Mouse (Mus musculus): ENCODE measurements around the gene Zfp689. TPM values are rescaled to one million over a fixed set of nuclear protein-coding genes. Genes with fewer than 3 reads are reported as not detected.
"Not testable (repeated sequence)": the region's sequence is repeated elsewhere in the genome, so short reads cannot be mapped to it uniquely, and the experiment has no call there.

The Zfp689 gene
- polyA plus RNA-seq, 1 experiment from 2014 or later = 12.6 TPM

DNA sequence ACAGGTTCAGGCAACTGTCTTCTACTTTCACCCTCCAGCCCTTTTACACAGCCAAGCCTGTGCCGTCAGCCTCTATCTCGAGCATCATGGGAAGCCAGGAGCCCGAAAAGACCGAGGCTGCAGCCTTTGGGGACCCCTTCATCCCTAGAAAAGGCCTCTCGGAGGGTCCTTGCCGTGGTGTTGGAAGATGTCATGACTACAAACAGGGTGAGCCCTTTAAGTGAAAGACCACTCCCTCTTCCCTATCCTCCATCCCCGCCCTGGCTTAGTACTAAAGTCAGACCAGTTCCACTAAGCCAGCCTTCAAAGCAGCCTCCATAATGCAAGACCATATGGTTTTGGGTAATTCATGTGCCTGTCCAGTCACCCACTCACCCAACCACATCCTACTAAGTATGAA, 23.1 kb upstream of the Zfp689 start:
- WGBS = 2% methylated on average over 7 of the region's 7 CpGs
- peaks cover 26% of the 10 kb centered on the region for H3K36me3 ChIP-seq (ENCODE audit: control insufficient read depth, insufficient read depth, low read length)
- no peak for ATAC-seq (ENCODE audit: low FRiP score)

DNA sequence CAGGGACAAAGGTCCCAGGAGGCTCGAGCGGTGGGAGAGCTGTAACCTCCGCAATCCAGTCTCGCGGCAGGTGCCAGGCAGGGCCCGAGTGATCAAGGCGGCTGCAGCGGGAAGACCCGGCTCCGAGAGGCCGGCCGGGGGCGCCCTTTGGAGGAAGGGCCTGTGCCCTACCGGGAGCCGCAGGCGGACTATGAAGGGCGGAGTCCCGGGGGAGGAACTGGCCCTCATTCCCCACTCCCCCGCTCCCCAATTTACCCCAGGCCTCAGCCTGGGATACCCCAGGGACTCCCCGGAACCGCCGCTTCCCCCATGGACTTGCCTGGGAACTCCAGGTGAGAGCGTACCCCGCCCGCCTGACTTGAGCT, 22.7 kb upstream of the Zfp689 start:
- peak overlapping the region; percentile 87 for H3K27ac ChIP-seq (ENCODE audit: low read depth, low read length)
- no peak for DNase-seq (ENCODE audit: low spot score, missing footprints)
- WGBS = 0% methylated on average over 20 of the region's 25 CpGs

More for the DNA sequence above, 23.1 kb upstream of the Zfp689 start:
- DNase-seq (ENCODE audit: low spot score, missing footprints) = peak; percentile 92
- no peaks in the 10 kb centered on the region for H3K27me3 ChIP-seq (ENCODE audit: control insufficient read depth, insufficient read depth, low read length)
- H3K9me3 ChIP-seq (ENCODE audit: control insufficient read depth, low read length) = no peaks in the 10 kb centered on the region
- H3K4me1 ChIP-seq (ENCODE audit: control insufficient read depth, insufficient read depth, low read length) = peaks cover 8% of the 10 kb centered on the region
- H3K4me2 ChIP-seq = peak overlapping the region; percentile 88
- peak overlapping the region; percentile 82 for H3K9ac ChIP-seq (ENCODE audit: low read length)
- peak overlapping the region; percentile 87 for H3K27ac ChIP-seq (ENCODE audit: low read depth, low read length)
- H3K4me3 ChIP-seq (ENCODE audit: low read depth, low read length) = peak overlapping the region; percentile 72

DNA sequence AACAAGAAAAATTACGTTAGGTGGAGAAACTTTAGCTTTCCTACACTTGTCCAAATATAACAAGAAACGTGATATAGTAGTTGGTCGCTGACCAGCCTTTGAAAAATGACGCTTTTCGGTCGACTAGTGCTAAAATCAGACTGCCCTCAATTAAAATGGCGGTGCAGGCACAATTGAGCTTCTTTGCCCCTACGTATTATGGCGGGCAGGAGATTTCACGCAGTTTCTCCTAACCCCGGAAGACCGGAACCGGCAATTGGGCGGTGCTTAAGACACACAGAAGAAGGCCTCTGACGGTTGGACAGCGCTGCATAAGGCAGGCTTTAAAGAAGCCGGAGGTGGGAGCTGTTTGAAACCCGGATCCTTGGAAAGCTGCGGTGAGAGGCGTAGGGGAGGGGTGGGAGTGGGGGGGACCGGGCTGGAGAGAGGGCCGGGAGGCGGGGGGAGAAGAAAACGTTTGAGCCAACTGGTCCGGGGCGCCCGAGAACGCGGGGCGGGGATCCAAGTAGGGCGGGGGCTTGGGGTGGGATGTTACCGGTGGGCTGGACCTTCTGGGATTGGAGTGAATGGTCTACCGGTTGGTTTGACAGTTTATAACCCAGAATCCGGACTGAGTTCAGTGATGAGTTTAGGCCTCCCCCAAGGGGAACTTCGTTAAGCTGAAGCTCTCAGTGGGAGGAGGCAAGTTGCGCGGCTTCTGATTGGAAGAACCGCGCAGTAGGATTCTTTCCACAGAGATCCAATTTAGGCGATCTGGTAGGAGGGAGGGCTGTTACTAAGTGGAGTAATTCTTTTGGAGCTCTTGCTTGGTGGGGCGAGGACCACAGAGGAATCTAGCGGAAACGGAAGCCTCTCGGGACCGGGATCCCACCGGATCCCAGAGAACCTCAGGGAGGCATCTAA, 22.0 kb upstream of the Zfp689 start:
- peak; percentile 98 for DNase-seq (ENCODE audit: low spot score, missing footprints)
- peak overlapping the region; percentile 72 for H3K4me3 ChIP-seq (ENCODE audit: low read depth, low read length)
- under 1% methylated on average over 43 of the region's 46 CpGs for WGBS
- H3K4me2 ChIP-seq = peak overlapping the region; percentile 88
- H3K4me1 ChIP-seq (ENCODE audit: control insufficient read depth, insufficient read depth, low read length) = peaks cover 8% of the 10 kb centered on the region
- H3K36me3 ChIP-seq (ENCODE audit: control insufficient read depth, insufficient read depth, low read length) = peaks cover 27% of the 10 kb centered on the region
- peak; percentile 93 for ATAC-seq (ENCODE audit: low FRiP score)
- peak overlapping the region; percentile 87 for H3K27ac ChIP-seq (ENCODE audit: low read depth, low read length)
- no peaks in the 10 kb centered on the region for H3K27me3 ChIP-seq (ENCODE audit: control insufficient read depth, insufficient read depth, low read length)
- no peaks in the 10 kb centered on the region for H3K9me3 ChIP-seq (ENCODE audit: control insufficient read depth, low read length)
- H3K9ac ChIP-seq (ENCODE audit: low read length) = peak overlapping the region; percentile 82

More for the DNA sequence above, 22.7 kb upstream of the Zfp689 start:
- Histone ChIP-seq H3K4me3 (ENCODE audit: low read depth, low read length) (peak overlapping the region; percentile 72), H3K9me3 (ENCODE audit: control insufficient read depth, low read length) (no peaks in the 10 kb centered on the region), H3K4me1 (ENCODE audit: control insufficient read depth, insufficient read depth, low read length) (peaks cover 8% of the 10 kb centered on the region), H3K36me3 (ENCODE audit: control insufficient read depth, insufficient read depth, low read length) (peaks cover 28% of the 10 kb centered on the region), H3K27me3 (ENCODE audit: control insufficient read depth, insufficient read depth, low read length) (no peaks in the 10 kb centered on the region), H3K4me2 (peak overlapping the region; percentile 88), H3K9ac (ENCODE audit: low read length) (peak overlapping the region; percentile 82)
- peak; percentile 54 for ATAC-seq (ENCODE audit: low FRiP score)

DNA sequence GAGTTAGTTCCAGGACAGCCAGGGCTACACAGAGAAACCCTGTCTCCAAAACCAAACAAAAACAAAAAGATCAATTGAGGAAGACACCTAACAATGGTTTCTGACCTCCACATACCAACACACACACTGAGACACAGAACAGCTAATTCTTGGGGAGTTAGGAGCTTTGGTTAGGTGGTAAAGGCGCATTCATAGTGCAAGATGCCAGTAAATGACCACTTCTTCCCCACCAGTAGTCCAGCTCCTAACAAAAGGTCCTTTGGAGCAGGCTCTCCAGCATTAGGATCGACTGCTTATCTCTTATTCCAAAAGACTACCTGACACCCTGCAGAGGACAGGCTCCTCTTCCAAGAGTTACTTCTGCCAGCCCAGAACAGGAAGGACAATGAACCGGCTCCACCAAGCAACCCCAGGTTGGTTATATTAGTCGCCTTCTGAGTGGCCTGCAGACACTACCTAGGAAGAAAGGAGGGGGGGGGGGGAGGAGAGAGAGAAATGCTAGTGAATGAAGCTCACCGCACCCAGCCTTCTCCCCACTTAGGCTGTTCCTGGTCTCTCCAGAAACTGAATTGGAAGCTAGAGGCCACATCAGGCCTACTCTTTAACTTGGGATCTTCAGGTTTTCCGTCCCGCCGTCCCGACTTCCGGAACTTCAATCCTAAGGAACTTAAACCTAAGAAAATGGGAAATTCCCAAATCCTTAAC, 21.2 kb upstream of the Zfp689 start:
- ATAC-seq (ENCODE audit: low FRiP score) (peak; percentile 12; the same call in 1 of the 2 replicates), DNase-seq (ENCODE audit: low spot score, missing footprints) (peak; percentile 94)
- H3K27ac ChIP-seq (ENCODE audit: low read depth, low read length) = peak overlapping the region; percentile 87
- no peaks in the 10 kb centered on the region for H3K27me3 ChIP-seq (ENCODE audit: control insufficient read depth, insufficient read depth, low read length)
- peak overlapping the region; percentile 72 for H3K4me3 ChIP-seq (ENCODE audit: low read depth, low read length)
- WGBS = 7% methylated on average over 10 of the region's 10 CpGs
- H3K9me3 ChIP-seq (ENCODE audit: control insufficient read depth, low read length) = no peaks in the 10 kb centered on the region
- peak overlapping the region; percentile 82 for H3K9ac ChIP-seq (ENCODE audit: low read length)
- H3K36me3 ChIP-seq (ENCODE audit: control insufficient read depth, insufficient read depth, low read length) = peaks cover 20% of the 10 kb centered on the region
- peaks cover 8% of the 10 kb centered on the region for H3K4me1 ChIP-seq (ENCODE audit: control insufficient read depth, insufficient read depth, low read length)
- H3K4me2 ChIP-seq = peak overlapping the region; percentile 88

DNA sequence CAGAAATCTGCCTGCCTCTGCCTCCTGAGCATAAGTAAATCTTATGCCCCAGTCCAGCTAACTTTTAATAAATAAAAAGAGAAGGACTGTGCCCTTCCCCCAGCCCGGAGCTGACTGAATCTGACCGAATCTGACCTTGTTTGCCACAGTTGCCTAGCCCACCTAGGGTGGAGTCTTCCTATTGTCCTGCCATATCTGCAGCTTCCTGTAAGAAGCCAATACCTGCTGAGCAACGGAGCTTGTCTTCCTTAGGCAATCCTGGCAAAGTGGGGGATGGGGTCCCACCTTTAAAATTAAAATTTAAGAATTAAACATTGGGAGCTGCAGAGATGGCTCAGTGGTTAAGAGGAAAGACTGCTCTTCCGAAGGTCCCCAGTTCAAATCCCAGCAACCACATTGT, 17.6 kb upstream of the Zfp689 start:
- Histone ChIP-seq H3K4me1 (ENCODE audit: control insufficient read depth, insufficient read depth, low read length) (no peaks in the 10 kb centered on the region), H3K9ac (ENCODE audit: low read length) (no peak overlapping the region), H3K4me2 (no peak overlapping the region), H3K36me3 (ENCODE audit: control insufficient read depth, insufficient read depth, low read length) (peaks cover 10% of the 10 kb centered on the region), H3K27ac (ENCODE audit: low read depth, low read length) (no peak overlapping the region), H3K27me3 (ENCODE audit: control insufficient read depth, insufficient read depth, low read length) (no peaks in the 10 kb centered on the region), H3K4me3 (ENCODE audit: low read depth, low read length) (no peak overlapping the region), H3K9me3 (ENCODE audit: control insufficient read depth, low read length) (no peaks in the 10 kb centered on the region)
- peak; percentile 77 for DNase-seq (ENCODE audit: low spot score, missing footprints)
- 95% methylated on average over 4 of the region's 4 CpGs for WGBS
- no peak for ATAC-seq (ENCODE audit: low FRiP score)

DNA sequence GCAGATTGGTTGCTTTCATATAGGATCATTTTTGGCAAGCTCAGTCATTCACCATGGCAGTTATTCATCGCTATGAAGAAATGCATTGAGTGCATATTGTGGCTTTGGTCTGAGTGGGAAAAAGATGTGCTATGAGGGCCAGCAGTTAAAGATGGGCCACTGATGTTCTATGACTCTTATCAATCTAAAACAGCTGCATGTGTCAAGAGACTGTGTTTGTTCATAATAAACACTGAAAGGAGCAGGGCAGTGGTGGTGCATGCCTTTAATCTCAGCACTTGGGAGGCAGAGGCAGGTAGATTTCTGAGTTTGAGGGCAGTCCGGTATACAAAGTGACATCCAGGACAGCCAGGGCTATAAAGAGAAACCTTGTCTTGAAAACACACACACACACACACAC, 16.7 kb upstream of the Zfp689 start:
- not testable (repeated sequence) for H3K9me3 ChIP-seq (ENCODE audit: control insufficient read depth, low read length); H3K4me2 ChIP-seq; H3K4me3 ChIP-seq (ENCODE audit: low read depth, low read length); H3K9ac ChIP-seq (ENCODE audit: low read length); H3K4me1 ChIP-seq (ENCODE audit: control insufficient read depth, insufficient read depth, low read length); H3K27ac ChIP-seq (ENCODE audit: low read depth, low read length); ATAC-seq (ENCODE audit: low FRiP score); H3K27me3 ChIP-seq (ENCODE audit: control insufficient read depth, insufficient read depth, low read length); DNase-seq (ENCODE audit: low spot score, missing footprints)
- peaks cover 10% of the 10 kb centered on the region for H3K36me3 ChIP-seq (ENCODE audit: control insufficient read depth, insufficient read depth, low read length)
- WGBS = 97% methylated on average over 2 of the region's 2 CpGs

DNA sequence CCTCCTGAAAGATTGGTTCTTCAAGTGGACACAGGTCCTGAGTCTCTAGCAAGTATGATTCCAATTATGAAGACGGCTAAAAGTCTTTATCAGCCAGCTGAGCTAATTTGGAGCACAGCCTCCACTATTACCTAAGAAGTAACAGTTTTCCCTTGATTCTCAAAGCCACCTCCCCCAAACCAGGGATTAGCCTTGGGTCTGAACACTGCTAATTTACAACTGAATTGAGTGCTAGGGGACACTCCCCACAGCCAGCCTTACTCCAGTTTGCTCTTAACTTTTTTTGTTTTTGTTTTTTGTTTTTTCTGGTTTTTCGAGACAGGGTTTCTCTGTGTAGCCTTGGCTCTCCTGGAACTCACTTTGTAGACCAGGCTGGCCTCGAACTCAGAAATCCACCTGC, 16.2 kb upstream of the Zfp689 start:
- H3K4me3 ChIP-seq (ENCODE audit: low read depth, low read length) = no peak overlapping the region
- WGBS = 86% methylated on average over 3 of the region's 3 CpGs
- no peak for ATAC-seq (ENCODE audit: low FRiP score)

DNA sequence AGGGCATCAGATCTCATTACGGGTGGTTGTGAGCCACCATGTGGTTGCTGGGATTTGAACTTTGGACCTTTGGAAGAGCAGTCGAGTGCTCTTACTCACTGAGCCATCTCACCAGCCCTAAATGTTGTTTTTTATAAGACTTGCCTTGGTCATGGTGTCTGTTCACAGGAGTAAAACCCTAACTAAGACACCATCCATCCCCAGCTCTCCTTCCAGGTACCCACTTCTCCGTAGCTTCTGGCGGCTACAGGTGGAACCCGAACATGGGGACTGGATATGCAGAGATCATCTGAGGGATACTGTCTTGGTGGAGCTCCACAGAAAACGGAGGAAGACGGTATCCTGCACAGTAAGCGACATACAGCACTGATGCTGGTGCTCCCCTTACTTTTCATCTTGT, 10.4 kb upstream of the Zfp689 start, which contains the start of gene Prr14:
Gene Prr14 (plus strand): TSS at position 301 of the 400 bp plus-strand sequence.
- not testable (repeated sequence) for DNase-seq (ENCODE audit: low spot score, missing footprints); H3K27me3 ChIP-seq (ENCODE audit: control insufficient read depth, insufficient read depth, low read length); H3K9ac ChIP-seq (ENCODE audit: low read length); H3K4me2 ChIP-seq; H3K27ac ChIP-seq (ENCODE audit: low read depth, low read length); H3K4me1 ChIP-seq (ENCODE audit: control insufficient read depth, insufficient read depth, low read length); ATAC-seq (ENCODE audit: low FRiP score); H3K9me3 ChIP-seq (ENCODE audit: control insufficient read depth, low read length); H3K4me3 ChIP-seq (ENCODE audit: low read depth, low read length)
- peaks cover 14% of the 10 kb centered on the region for H3K36me3 ChIP-seq (ENCODE audit: control insufficient read depth, insufficient read depth, low read length)
- WGBS = 96% methylated on average over 7 of the region's 8 CpGs

More for the DNA sequence above, 16.2 kb upstream of the Zfp689 start:
- Histone ChIP-seq H3K4me2 (no peak overlapping the region), H3K9ac (ENCODE audit: low read length) (no peak overlapping the region), H3K36me3 (ENCODE audit: control insufficient read depth, insufficient read depth, low read length) (peaks cover 11% of the 10 kb centered on the region), H3K27ac (ENCODE audit: low read depth, low read length) (no peak overlapping the region), H3K27me3 (ENCODE audit: control insufficient read depth, insufficient read depth, low read length) (no peaks in the 10 kb centered on the region), H3K4me1 (ENCODE audit: control insufficient read depth, insufficient read depth, low read length) (no peaks in the 10 kb centered on the region), H3K9me3 (ENCODE audit: control insufficient read depth, low read length) (no peaks in the 10 kb centered on the region)
- no peak for DNase-seq (ENCODE audit: low spot score, missing footprints)

Data from midbrain, embryonic 11.5 days (tissue).